Mouse (Mus musculus) testis, postnatal 14 days (tissue): ENCODE measurements around the gene Trmt1.

Experiments used
- DNase-seq: peaks from one replicate; pipeline ENCODE4 v3.0.0; 2021; ENCODE audit warnings: low spot score

Gene Trmt1

DNA sequence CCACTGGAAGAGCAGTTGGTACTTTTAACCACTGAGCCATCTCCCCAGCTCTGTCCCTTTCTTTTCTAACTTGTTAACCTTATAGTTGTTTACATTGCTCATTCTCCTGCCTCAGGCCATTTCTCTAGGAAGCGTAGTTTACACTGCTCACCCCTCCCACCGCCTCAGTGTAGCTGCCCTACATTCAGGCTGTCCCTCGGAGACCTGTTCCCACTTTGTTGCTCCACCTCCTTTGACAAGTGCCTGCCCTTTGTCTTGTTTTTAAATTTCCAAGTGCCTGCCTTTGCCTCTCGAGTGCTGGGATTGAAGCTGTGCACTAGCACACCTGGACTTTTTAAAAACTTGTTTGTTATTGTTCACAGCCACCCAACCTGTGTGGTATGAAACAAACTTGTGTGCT, 7.2 kb downstream of the Trmt1 start:
- no peak for DNase-seq

DNA sequence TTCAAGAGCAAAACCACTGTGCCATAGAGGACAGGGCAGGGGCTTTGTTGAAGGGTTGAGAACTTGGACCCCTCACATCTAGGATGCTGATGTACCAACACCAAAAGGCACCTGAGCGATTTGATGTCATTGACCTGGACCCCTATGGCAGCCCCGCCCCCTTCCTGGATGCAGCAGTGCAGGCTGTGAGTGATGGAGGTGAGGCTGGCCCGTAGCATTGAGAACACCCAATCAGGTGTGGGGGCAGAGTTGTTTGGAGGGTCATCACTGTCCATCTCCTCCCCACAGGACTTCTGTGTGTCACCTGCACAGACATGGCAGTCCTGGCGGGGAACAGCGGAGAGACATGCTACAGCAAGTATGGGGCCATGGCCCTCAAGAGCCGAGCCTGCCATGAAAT, 9.0 kb downstream of the Trmt1 start:
- no peak for DNase-seq

DNA sequence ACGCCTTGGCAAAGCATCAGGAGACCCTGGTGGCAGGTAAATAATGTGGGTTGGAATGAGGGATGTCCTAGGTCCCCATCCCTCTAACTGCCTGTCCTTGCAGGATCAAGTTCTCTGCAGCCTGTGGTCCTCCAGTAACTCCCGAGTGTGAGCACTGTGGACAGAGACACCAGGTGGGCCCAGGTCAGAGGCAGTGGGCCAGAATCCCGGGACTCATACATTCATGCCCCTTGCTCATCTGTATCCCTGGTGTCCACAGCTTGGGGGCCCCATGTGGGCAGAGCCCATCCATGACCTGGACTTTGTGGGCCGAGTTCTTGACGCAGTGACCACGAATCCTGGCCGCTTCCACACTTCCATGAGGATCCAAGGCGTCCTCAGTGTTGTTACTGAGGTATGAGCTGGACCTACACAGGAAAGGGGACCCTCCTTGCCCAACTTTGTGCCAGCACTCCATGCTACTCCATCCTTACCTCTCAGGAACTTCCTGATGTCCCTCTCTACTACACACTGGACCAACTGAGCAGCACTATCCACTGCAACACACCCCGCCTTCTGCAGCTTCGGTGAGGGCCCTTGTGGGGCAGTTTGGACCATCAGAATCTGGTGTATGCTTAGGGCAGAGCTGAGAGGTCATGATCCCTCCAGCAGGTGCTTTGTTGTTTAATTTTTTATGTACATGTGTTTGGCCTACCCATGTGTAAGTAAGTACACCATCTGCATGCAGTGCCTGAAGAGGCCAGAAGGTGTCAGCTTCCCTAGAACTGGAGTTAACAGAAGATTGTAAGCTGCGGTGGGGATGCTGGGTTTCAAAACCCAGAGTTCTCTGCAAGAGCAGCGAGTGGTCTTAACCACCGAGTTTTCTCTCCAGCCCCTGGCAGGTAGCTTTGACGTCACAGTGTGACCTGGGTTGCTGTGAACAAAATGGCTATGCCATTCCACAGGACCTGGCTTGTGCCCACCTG, 11.3 kb downstream of the Trmt1 start:
- DNase-seq: no peak

DNA sequence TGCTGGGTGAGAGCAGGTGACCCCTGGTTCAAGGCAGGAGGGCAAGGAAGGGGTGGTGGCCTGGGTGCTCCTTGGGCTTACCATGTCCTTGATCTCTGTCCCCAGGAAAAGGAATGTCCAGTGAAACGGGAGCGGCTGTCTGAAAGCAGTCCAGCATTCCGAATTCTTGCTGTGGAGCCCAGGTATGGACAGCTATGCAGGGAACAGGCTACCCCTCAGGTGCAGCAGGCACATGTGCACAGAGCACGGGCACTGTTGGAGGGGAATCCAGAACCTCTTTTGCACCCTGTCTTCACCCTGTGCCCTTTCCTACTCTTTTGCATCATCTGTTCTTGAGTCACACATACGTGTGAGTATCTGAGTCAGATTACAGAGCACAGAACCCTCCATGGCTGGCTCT, 12.2 kb downstream of the Trmt1 start:
- no peak for DNase-seq

DNA sequence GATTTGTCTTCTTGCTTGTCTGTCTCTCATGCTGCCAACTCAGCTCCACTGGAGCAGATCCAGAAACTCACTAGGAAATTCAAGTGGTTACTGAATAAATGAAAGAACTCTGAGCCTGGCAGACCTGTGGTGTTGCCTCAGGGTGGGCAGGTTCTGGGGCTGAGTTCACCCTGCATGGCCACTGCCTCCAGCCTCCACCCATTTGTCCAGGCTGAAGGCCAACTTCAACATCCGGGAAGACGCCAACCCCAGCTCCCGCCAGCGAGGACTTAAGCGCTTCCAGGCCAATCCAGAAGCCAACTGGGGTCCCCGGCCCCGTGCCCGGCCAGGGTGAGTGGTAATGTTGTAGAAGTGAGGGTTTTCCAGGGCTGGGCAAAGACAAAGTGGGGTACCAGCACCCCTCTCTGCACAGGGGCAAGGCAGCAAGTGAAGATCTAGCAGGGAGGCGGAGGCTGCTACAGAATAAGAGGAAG, 12.9 kb downstream of the Trmt1 start:
- no peak for DNase-seq

DNA sequence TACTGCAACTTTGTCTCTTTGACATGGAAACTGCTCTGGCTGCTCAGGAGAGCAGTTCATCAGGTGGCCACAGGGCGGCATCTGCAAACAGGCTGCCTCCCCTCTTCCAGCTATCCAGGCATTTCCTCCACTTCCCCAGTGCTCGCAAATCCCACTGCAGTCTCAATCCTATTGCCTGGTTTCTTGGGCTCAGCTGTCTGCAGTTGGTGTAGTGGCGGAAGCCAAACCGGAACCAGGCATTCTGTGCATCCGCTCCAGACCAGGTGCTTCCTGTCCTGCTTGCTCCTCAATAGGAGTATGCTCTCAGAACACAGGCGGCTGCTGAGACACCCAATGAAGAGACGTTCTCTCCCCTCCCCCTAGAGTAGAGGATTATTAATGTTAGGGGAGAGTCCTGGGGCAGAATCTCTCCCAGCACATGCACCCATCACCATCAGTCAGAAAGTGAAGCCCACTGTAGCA, 13.8 kb downstream of the Trmt1 start:
- no peak for DNase-seq

DNA sequence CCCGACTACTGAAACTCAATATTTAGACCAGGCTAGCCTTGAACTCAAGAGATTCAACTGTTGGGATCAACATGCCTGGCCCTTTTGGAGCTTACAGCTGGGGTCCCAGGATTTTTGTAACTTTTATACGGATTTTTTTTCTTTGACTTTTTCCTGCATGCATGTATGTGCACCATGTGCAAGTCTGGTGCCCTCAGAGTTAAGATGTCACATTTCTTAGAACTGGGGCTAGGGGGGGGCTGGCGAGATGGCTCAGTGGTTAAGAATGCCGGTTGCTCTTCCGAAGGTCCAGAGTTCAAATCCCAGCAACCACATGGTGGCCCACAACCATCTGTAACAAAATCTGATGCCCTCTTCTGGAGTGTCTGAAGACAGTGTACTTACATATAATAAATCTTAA, 14.4 kb downstream of the Trmt1 start:
- DNase-seq: no peak

DNA sequence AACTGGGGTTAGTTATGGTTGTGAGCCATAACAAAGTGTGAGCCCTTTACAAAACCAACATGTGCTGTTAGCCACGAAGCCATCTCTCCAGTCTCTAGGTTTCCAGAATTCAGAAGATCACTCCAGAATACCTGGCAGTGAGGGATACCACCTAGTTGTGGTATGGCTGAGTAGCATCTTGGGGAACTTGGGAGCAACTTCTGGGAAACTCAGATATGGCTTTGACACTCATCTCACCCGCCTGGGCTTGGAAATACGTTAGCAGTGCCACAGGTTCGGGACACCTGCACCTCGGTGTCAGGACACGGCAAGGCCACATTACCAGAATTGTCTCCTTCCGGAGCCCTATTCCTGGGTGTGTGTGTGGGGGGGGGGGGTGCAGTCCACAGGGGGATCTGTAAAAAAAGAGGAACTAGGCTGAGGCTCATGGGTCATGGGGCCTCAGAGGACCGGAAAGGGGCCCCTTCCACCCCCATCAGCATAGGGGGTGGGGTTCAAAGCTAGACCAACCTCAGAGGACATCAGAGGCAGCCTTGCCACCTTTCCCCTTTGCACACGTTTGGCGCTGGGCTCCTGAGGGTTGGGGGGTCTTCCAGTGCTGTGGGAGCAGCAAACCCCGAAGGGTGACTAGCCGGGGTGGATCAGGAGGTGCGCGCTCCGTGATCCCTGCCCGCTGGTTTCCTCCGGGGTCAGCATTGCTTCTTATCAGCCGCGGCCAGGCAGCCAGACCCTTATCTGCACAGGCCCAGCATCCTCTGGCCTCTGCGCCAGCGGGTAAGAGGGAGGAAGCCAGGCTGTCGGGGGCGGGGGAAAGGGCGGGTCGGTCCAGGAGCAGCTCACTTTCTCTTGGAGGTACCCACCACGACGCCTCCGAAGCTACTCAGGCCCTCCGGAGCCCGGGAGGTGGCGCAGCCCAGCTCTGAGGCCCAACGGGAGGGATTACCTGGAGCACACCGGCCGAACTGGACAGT, 15.1 kb downstream of the Trmt1 start, which contains the start of gene Lyl1:
TSS of gene Lyl1 (plus strand) at position 517 of the 971 bp plus-strand sequence.
- DNase-seq: no peak

DNA sequence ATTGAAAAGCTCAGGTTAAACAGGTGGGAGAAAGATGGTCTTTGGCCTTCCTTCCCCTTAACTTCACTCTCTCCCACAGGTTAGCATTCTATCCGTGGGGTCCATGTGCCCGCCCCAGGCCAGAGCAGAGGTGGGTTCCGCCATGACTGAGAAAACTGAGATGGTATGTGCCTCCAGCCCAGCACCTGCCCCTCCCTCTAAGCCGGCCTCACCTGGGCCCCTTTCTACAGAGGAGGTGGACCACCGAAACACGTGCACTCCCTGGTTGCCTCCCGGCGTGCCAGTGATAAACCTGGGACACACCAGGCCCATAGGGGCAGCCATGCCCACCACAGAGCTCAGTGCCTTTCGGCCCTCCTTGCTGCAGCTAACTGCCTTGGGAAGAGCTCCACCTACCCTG, 16.5 kb downstream of the Trmt1 start:
- DNase-seq: no peak

DNA sequence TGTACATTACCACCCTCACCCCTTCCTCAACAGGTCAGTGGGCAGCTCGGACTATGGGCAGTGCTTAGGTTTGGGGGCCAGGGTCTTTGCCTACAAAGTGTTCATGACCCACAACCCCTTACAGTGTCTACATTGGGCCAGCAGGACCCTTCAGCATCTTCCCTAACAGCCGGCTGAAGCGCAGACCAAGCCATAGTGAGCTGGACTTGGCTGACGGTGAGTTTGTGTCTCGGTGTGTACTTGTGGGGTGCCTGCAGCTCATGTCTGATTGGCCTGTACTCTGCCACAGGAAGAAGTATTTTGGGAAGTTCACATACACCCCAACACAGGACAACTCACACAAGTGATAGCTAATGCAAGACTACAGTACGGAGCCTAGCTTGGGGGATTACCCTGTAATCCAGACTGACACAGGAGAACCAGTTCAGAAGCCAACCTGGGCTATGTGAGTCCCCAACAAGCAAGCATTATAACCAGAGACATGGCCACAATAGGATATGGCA, 16.9 kb downstream of the Trmt1 start:
- no peak for DNase-seq

DNA sequence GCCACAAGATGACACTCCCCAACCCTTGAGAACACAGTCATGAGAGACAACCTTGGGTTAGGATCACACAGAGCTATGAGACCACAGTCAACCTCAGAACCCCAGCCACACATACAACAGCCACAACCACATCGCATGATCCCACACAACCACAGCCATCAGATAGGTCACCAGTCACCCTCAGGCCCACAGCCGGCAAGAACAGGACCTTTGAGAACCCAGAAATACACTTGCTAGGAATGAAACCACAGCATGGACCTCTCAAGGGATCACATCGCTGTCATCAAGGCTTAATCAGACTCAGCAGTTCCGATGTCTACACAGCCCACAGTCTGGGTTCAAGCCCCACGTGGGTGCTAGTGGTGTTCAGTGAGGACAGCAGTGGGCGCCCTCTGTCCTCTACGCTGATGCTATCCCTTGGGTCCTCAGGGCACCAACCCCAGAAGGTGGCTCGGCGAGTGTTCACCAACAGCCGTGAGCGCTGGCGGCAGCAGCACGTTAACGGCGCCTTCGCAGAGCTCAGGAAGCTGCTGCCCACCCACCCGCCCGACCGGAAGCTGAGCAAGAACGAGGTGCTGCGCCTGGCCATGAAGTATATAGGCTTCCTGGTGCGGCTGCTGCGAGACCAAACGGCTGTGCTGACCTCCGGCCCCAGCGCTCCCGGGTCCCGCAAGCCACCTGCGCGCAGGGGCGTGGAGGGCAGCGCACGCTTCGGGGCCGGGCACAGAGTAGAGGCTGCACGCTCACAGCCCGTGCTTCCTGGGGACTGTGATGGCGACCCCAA, 17.6 kb downstream of the Trmt1 start:
- no peak for DNase-seq

DNA sequence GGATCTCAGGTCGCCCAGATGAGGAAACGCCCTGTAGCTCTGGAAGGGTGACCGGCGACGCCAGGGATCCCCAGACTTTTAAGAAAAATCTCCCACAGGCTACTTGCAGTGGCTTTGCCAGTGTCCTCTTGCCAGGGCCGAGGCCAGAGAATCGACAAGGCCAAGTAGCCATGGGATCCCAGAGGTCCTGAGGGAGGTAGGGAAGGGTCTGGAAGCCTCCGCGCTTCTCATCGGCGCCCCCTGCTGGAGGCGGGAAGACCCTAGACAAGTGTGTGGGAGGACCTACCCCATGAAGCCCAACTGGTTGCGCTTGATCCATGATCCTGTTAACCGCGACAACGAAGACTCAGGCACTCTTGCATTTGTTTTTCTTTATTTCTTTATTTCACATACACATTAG, 18.2 kb downstream of the Trmt1 start:
- peak; percentile 83 for DNase-seq

DNA sequence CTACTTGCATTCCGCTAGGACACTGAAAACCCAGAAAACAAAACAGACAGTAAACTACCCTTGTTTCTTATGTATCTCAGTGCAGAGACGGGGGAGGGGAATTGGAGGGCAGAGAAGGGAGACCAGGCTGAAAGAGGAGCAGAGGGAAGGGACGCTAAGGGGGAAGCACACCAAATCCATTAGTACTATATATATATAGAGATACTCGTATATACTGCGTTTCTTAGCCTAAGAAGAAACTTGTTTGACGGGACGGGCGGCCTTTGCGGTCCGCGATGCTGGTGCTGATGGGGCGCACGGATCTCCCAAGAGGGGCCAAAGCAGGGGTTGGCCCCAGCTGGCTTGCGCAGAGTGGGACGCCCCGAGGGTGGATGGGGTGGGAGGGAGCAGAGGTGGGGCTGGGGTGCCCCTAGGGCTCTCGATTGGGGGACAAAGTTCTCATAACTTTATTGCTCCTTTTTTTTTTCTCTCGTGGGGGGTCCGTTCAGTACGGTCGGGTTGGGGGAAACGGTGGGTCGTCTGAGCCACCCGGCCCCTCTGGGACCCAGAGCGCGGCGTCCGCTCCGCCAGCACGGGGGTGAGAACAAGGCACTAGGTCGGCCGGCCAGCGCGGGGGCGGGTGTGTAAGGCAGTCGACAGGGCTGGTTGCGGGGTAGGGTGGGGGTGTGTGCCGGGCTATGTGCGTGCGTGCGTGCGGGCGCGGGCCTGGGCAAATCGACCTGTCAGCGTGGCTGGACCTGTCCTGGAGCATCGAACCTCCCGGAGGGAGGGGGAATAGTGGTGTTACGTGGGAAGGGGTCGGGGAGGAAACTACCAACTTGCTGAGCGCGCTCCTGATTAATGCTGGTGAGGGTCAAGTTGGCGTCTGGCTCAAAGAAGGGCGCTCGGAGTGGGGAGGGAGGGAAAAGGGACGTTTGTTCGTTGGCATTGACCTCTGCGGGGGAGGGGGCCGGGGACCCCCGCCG, 19.0 kb downstream of the Trmt1 start:
- peak; percentile 49 for DNase-seq

DNA sequence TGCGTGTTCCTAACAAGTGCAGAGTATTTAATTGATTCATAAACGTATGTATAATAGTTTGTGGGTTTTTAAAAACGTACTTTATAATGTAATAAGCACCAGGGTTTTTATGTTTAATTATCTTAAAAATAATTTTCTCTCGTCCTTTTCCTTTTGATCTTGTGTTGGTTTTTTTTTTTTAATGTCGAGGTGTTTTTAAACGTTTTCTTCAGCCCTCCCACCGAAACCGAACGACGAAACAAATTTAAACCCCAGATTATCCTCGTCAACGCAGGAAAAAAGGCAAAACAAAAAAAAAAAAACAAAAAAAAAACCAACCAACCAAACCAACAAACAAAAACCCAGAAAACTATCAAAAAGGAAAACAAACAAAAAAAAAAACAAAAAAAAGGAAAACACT, 19.9 kb downstream of the Trmt1 start:
- DNase-seq: no peak

DNA sequence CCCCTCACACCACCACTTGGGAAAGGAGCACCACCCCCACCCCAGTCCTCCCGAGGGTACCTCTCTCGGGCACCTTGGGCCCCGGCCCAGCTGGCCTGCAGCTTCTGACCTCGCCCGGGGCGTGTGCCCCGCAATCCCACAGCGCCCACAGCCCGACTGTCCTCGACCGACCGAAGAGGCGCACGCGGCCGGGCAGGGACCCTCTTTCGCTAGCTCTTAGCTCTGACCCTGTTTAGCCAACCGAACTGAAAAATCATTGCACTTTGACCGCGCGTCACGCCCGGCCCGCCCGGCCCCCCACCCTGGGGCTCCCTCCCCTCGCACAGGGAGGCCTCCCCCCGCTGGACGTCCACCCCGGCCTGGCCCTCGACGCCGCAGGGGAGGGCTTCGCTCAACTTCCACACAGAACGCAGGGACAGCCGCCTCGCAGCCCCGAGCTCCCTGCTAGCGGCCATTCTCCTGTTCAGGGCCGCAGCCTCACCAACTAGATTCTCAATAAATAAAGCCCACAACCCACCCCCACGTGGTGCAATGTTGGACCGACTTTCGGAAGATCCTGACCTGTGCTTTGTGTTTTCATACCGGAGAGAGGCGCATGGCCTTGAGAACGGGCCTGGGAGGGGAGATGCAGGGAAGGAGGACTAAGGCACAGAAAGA, 20.6 kb downstream of the Trmt1 start:
- DNase-seq: peak; percentile 60

DNA sequence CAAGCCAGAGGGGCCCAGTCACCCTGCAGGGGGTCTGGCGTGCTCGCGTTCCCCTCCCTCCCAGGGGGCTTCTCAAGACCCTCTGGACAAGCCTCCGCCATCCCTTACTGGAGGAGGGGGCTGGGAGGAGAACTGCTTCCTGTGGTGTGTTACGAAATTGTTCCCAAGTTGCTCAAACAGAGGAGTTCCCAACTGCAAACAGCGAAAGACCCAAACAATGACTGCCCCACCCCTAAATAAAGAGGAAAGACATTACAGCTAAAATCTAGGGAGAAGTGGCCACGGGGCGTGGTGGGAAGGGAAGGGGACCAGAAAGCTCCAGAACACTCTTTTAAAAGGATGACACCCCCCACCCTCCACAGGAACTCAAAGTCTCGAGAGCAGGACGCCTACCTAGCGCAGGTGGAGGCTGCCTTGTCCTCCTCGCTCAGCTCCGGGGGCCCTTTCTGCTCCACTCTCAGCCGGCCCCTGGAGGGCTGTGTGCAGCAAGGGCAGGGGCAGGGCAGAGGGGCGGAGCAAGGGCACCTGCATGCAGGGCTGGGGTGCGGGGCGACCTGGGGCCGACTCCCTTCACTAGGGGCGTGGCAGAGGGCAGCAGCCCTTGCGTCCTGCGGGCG, 21.3 kb downstream of the Trmt1 start:
- peak; percentile 71 for DNase-seq

DNA sequence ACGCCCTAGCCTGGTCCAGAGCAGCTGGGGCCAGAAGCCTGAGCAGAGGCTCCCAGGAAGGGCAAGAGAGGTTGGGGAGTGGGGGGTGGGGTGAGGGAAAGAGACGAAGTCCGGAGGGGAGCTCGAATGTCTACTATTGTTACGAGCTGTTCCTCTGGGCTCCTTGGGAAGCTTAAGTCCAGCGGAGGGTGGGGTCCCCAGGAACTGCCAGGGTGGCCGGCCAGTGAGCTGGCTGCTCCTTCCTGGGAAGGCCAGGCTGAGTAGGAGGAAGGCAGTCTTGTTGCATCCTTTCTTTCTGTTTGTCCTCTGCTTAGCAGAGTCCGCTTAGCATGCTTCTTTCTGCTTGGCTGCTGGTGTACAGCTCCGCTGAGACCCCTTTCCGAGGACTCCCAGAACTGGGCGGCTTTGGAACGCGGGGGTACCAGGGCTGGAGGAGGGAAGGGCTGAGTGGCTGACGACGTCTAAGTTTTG, 22.0 kb downstream of the Trmt1 start:
- DNase-seq: peak; percentile 65

DNA sequence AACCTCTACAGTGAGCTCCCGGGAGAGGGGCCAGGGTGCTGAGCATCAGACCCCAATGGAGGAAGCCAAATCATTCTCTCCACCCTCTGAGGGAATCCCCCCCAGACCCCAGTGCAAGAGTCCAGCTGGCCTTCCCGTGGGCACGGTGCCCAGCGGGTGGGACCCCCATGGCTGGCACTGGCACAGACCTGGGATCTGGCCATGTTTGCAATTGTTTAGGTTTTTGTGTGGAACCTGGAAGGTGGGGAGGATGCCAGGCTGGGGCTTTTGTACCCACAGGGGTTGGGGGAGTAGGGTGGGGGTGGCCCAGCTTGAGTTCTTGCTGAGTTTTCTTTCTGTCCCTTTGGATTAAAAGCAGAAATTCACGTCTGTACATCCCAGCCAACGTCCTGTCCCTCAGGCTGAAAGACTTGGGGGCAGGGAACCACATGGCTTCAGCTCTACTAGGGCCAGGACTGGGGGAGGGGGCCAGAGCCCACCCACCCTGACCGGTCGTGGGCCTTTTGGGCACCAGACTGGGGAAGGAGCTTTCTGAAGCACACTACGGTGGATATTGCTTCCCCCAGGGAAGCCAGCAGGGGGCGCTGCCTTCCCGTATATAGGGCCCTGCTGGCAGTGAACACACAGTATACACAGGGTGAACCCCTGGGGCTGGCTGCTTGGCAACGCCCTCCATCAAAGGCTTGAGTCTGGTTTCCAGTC, 22.8 kb downstream of the Trmt1 start:
- DNase-seq: peak; percentile 80
